Mouse (Mus musculus) adrenal gland, postnatal 4 days (tissue): ENCODE results near the gene Stkld1. TPM values are rescaled to one million over a fixed set of nuclear protein-coding genes. Genes with fewer than 3 reads are reported as not detected.
A peak's percentile ranks its signal among the peaks of the same experiment; 100 is the strongest.
"Not testable (repeated sequence)": the region's sequence is repeated elsewhere in the genome, so short reads cannot be mapped to it uniquely, and the experiment has no call there.

Experiments used
- DNase-seq, 2 experiments: peaks; one replicate each; pipeline ENCODE4 v3.0.0; 2021 to 2022; ENCODE audit warnings: low spot score in 2 of 2, mixed read lengths in 2 of 2
- long read RNA-seq, 2 experiments: library from polyadenylated mRNA; stranded (forward); transcript quantifications; one replicate each; pipeline ENCODE4 v2.0.0; 2021
- total RNA-seq, 2 experiments: library from RNA; stranded (reverse); gene quantifications; 2 replicates each; pipeline ENCODE4 v1.2.3; 2021

The Stkld1 gene
- under 1 TPM; 0.31 to 0.73 TPM for total RNA-seq
- long read RNA-seq, experiment 1: 0 reads
- long read RNA-seq, experiment 2, partial matches to known transcripts: 0 of 1 reads
- long read RNA-seq, experiment 2, other reads (novel, unspliced or antisense): 1 of 1 reads

DNA sequence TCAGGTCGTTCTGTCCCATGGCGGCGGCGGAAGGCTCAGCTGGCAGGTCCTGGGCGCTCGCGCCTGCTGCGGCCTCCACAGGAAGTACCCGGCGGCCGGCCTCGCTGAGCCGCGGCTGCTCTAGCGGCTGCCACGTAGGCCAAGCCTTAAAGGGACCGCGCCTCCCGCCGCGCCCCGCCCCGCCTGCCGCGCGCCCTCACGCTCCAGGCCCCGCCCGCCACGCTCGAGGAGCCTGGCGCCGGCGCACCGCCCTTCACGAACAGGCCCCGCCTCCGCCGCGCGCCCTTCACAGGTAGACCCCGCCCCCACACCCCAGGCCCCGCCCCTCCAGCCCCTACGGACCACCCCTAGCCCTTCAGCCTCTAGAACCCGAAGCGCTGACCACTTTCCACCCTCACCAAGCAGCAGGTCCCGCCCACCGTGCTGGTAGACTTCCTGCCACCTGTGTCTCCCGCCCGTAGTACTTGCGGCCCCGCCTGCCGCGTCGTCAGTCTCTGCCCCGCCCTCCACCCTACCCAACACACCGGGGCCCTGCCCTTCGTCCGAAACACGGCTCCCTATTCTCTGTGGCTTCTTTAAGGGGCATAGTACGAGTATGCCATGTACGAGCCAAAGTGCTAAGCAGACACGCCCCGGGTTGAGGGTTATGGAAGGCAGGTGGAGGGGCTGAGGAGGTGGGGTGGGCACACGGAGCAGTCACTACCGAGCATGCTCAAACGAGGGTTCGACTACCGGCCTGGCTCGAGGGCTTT is at the start of gene Stkld1, which contains the start of gene Surf4:
TSS of gene Stkld1 (plus strand) at position 744 of the 752 bp plus-strand sequence.
TSS of gene Surf4 (minus strand) at position 625 of the 752 bp plus-strand sequence.
- DNase-seq: peak; percentile 83 to 84

DNA sequence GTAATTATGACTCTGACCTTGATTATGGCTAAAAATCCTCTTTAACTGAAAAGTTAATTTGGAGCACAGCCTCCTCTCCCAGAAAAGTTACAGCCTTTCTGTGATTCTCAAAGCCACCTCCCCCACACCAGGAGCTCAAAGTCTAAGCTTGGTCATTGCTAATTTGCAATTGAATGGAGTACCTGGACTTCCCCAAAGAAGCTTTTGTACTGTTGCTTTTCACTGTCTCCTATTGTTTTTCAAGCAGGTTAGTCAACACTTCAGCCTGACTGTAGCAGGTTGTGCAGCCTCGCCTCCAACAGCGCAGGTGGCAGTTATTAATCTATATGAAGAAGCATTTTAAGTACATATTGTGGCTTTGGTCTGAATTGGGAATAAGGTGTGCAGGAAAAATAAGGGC is 48.3 kb upstream of the Stkld1 start:
- not testable (repeated sequence) for DNase-seq

DNA sequence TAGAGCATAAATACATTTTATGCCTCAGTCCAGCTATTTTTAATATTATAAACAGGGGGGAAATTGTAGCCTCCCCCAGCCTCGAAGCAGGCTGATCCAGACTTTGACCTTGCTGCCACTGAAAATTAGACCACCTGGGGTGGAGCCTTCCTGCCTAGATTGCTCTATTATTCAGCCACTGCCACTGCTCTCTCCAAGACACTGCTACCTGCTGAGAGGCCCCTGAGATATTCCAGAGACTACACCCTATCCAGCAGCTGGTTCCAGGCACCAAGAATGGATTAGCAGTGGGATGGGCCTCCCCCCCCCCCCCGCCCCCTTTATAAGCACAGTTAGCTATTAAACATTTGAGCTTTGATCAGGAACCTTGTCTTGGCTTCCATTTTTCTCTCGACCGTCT is 47.7 kb upstream of the Stkld1 start:
- DNase-seq: not testable (repeated sequence)

DNA sequence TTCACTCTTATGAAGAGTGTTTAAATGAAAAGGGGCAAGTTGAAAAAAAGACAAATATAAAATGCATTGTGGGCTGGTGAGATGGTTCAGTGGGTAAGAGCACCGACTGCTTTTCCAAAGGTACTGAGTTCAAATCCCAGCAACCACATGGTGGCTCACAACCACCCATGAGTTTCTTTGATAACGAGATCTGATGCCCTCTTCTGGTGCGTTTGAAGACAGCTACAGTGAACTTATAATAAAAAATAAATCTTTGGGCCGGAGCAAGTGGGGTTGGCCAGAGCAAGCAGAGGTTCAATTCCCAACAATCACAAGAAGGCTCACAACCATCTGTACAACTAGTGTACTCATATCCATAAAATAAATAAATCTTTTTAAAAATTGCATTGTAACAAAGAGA is 37.9 kb upstream of the Stkld1 start:
- DNase-seq: no peak

DNA sequence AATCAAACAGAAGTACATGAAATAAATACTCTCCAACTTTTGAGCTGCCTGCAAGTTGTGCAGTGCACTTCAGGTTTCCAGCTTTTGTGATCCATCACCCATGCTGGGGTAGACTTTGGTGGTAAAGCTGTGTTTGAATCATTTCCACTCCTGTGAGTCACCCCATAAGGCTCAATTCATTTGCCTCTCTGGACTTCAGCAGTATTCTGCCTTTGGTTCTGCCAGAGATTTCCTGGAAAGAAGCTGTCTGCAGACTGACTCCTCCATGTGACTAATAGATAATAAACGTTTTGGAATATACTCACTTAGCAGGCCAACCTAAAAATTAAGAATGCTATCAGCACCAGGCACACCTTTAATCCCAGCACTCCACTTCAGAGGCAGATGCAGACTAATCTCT is 33.1 kb upstream of the Stkld1 start:
- no peak for DNase-seq

DNA sequence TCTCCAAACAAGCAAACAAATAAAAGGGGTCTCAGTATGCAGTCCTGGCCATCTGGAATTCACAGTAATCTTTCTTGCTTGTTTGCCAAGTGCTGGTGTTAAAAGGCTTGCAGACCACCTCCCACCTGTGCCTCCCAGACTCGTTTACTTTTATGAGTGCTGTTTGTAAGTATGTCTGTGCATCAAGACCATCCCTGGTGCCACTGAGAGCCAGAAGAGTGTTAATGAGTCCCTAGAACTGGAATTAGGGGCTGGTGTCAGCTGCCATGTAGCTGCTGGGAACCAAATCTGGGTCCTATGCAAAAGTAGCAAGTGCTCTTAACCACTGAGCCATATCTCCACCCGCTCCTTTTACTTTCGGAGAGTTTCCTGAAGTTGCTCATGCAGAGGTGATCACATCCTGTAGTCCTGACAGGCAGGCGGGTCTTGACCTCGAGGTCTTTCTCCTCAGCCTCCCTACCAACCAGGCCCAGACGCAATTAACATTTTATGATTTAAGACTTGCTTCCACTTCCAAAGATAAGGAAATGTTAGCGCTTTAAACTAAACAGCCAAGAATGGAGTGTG is 31.9 kb upstream of the Stkld1 start:
- no peak for DNase-seq

DNA sequence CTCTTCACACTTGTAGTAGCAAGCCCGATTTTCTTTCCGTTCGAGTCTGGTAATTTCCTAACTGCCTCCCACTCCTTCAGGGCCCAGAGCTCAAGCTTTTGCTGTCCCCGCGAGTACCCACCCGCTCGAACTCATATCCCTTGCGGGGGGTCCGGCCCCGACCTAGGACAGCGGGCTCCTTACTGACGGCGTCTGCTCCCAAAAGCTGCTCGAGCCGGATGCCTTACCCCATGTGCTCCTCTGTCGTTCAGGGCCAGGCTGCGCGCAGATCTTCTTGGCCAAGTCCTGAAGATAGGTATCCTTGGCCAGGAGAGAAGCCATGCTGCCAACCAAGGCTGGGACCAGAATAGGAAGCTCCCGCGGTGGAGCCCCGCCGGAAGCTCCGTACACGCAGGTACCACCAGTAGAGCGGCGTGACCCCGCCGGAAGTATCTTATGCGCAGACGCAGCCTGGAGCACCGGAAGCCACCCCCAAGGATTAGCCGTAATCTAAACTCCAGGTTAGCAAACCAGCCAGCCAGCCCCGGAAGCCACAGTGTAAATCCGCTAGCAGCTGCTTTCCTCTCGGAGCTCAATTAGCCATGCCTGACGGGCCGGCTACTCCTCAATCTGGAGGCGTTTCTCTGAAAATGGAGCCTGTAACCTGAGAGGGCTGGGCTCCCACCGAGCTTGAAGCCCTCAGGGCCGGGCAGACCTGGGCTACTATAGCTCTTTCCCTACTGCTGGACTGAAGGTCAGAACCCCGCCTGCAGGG is 31.2 kb upstream of the Stkld1 start, which contains the start of gene Surf6:
TSS of gene Surf6 (minus strand) at position 413 of the 754 bp plus-strand sequence.
- DNase-seq: peak; percentile 75 to 81

DNA sequence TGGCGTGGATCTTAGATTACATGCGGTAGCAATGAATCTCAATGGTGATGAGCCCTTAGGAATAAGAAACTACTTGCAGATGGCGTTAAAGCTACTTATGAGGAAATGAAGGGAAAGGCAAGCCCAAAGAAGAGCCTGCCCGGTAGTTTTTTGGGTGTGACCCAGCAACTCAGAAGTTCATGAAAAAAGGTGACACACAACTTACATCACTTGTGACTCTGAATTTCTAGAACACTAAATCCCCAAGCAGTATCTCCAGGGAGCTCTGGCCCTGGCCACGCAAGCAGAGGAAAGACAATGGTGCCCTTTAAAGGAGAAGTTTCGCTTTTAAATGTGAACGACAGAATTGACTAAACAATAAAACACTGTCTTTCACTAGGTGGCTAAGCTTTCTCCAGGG is 30.5 kb upstream of the Stkld1 start:
- no peak for DNase-seq

DNA sequence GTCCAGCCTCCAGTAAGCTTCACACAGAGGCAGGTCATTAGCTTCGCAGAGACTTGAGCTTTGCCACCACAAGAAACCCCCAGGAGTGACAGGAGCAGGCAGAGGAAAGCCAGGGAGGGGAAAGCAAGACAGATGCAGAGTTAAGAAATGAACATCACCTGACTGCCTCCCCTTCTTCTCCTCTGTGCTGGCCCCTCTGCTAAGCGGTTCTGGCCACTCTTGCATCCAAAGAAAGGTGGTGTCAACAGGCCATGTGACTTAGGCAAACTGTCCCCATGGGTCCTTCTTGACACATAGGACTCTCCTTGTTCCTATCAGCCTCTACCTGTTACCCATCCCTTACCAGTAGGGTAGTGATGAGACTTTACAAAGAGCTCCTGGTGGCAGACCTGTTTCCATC is 27.9 kb upstream of the Stkld1 start:
- DNase-seq: no peak

DNA sequence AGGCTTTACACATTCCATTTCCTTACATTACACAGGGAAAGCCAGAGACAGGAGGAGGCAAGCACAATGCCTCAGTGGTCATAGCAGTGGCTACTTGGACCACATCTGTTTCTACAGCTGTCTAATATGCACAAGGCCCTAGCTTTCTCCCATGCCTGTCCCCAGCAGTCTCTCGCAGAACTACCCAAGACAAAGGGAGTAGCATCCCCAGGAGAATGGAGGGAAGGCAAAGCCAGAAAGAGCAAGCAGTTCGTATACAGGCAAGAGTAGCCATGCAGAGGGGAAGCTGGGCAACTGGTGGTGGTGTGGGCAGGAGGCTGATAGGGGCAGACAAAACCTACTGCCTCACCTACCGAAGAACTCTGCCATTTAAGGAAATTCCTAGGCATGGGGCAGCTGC is 27.4 kb upstream of the Stkld1 start:
- no peak for DNase-seq

DNA sequence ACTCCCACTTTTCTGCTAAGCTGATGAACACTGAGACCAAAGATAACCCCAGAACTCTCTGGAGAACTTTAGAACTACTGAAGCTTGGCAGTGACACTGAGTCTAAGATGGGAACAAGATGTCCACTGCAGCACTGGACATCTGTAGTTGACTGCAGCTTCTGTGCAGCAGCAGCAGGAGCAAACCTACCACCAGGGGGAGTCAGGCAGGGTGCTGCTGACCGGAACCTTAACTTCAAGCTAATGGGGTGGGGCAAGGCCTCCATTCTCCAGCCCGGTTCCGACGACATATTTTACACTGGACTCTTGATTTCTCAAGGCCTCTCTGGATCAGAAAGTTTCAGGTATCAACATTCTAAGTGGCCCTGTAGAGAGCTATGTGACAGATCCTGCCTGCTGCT is 26.7 kb upstream of the Stkld1 start:
- no peak for DNase-seq

DNA sequence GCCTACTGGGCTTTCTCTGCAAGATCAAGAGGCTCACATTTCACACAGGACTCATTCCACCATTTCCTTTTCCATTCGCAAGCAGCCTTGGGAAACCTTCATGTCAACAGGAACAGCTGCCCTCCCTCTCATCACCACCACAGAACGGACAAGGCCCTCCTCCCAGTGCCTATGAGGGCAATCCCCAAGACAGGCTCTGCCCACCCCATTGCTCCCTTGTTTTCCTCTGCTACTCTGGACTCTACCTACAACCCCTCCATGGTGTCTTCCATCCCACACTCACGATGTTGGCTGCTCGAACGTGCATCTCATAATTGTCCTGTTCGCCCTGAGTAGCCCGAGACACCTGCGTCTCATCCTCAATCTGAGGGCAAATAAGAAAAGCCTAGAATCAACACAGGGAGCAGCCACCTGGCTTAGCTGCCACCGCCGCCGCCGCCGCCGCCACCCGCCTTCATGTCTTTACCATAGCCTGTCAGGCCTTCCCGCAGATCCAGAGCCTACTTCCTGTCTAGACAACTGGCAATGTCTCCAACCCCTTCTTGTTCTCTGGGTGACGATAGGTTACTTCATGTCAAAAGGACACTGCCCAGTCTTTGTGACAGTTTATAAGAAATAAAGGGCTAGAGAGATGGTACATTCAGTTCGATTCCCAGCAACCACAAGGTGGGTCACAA is 25.0 kb upstream of the Stkld1 start:
- DNase-seq: no peak

DNA sequence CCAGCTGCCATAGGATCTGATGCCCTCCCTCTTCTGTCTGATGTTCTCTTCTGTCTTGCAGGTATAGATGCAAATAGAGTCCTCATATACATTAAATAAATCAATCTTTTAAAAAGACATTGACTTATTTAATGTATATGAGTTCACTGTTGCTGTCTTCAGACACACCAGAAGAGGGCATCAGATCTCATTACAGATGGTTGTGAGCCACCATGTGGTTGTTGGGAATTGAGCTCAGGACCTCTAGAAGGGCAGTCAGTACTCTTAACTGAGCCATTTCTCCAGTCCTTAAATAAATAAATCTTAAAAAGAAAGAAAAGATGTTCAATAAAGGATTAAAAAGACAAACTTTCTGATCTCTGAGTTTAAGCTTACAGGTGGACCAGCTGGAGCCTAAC is 24.5 kb upstream of the Stkld1 start:
- DNase-seq: no peak

DNA sequence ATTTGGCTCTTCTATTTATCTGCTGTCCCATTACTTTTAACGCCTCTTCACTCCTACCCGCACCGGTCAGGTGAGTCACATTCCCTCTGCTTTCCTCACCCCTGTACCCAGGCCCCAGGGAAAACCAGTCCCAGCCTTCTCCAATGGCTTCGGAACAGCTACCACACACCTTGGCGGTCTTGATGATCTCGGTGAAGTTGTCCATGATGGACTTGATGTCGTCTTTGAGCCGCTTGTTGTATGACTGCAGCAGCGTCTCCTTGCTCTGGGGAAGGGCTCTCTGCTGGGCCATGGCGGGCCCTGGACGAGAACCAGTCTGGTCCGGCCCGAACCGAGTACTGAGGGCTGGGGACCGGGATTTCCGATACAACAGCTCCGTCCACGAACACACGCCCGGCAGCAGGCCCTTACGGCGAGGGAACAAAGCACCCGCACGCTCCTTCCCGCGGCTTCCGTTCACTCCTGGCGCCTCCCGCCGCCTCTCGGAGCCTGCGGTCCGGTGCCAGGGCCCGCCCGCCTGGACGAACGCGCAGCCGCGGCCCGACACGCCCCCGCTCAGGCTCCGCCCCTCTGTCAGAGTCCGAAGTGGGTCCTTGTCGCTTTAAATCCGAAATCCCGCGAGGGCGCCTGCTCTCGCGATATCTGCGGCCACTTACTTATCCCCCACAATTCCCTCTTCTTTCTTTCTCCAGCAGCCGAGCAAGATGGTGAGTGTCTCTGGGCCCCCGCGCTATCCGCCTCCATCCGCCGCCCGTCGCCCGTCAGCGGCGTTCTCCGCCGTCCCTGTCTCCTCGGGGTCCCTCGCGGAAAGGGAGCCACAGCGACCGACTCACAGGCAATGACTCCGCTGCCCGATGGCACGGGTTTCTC is 23.5 kb upstream of the Stkld1 start, which contains the start of the genes Med22 and Rpl7a:
TSS of gene Med22 (minus strand) at position 554 of the 870 bp plus-strand sequence.
TSS of gene Rpl7a (plus strand) at position 641 of the 870 bp plus-strand sequence.
- peak; percentile 99 to 100 for DNase-seq

DNA sequence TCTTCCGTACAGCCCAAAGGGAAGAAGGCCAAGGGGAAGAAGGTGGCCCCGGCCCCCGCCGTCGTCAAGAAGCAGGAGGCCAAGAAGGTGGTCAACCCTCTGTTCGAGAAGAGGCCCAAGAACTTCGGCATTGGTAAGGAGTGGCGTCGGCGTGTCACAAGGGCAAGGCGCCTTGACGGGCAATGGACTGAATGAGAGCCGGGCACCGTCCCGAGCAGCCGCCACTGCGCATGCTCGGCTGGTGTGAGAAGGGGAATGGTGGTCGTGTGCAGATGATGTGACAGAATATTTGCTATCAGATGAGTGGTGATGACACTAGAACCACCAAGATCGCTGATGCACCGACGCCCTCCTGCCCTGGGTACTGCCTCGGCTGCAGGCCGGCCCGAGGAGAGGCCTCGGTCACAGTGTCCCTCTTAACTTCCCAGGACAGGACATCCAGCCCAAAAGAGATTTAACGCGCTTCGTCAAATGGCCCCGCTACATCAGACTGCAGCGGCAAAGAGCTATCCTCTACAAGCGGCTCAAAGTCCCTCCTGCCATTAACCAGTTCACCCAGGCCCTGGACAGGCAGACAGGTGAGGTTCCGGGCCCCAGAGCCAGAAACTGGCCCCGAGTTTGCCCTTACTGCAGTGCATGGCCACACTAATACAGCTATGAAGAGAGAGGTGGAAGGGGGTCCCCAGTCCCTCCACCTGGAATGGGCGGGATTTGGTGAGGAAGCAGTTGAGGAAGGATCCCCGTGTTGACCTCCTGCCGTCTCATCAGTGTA is 22.7 kb upstream of the Stkld1 start:
- DNase-seq: peak; percentile 46 to 56

DNA sequence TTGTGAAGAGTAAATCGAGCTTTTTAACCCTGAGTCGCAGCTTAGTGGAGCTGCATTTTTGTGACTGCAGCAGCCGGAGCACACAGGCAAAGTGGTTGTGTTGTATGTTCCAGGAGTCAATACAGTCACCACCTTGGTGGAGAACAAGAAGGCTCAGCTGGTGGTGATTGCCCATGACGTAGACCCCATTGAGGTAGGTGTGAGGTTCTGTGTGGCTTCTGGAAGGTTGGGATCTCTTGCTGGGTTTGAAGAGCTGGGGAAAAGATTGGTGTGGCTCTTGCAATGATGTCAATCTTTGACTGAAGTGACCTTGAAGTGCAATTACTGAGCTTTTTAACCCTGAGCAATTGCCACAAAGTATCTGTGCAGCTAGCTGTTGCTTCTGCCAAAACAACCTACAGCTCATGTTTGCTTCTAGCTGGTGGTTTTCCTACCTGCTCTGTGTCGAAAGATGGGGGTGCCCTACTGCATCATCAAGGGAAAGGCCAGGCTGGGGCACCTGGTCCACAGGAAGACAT is 21.5 kb upstream of the Stkld1 start:
- no peak for DNase-seq

DNA sequence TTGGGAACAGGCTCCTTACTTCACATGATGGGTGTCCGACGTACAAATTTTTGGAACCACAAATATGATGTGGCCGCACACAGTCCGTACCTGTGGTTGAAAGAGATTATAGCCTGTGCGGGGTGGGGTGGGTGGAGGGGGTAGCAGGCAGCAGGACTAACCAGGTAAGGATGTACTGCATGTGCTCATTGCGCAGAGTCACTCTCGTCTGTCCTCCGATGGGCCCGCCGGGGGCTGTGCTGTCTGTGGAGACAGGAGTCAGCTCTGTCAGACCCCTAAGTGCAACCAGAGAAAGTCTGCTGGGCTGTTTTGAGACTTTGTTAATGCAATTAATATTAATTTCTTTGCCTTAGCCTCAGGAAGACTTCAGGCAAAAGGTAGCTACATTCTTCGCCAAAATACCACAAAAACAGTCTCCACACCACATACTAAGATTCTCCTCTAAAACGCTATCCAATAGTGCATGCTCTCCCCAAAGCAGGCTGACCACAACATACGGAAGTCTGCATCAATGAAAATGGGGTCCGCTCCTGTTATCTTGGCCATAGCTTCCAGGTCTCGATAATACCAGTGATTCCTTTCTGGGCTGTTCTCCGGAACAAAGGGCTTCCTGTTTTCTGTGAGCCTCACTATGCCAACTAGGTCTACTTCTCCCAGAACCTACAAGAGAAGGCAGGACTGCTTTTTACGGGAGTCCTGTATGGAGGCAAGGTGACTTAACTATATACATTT is 20.3 kb upstream of the Stkld1 start:
- DNase-seq: no peak
